Mouse (Mus musculus) midbrain, embryonic 15.5 days (tissue): Measurements from ENCODE around the gene Ssr1. TPM values are rescaled to one million over a fixed set of nuclear protein-coding genes. Genes with fewer than 3 reads are reported as not detected.

Experiments used
- ATAC-seq: fragments of 200-750 bp; cut with Nextera tagmentation; replicated peaks from 2 replicates; pipeline ENCODE4 v1.8.0; 2017; ENCODE audit warnings: moderate TSS enrichment
- H3K27ac ChIP-seq: fragments of 300-500 bp; sonication (generic); 2 replicates; pipeline ENCODE4 v1.5.1; 2015; ENCODE audit warnings: mild to moderate bottlenecking, inconsistent platforms
- H3K27me3 ChIP-seq: fragments of 300-500 bp; sonication (generic); replicated peaks from 2 replicates; pipeline ENCODE4 v1.6.1; 2015; ENCODE audit warnings: inconsistent platforms
- H3K36me3 ChIP-seq: fragments of 300-500 bp; sonication (generic); replicated peaks from 2 replicates; pipeline ENCODE4 v1.6.1; 2015; ENCODE audit warnings: inconsistent platforms
- H3K4me1 ChIP-seq: fragments of 300-500 bp; sonication (generic); 2 replicates; pipeline ENCODE4 v1.6.1; 2015; ENCODE audit warnings: inconsistent platforms
- H3K4me2 ChIP-seq: fragments of 300-500 bp; sonication (generic); 2 replicates; pipeline ENCODE4 v1.6.1; 2015; ENCODE audit warnings: inconsistent platforms, mild to moderate bottlenecking, moderate library complexity
- H3K4me3 ChIP-seq: fragments of 300-500 bp; sonication (generic); 2 replicates; pipeline ENCODE4 v1.5.1; 2015; ENCODE audit warnings: mild to moderate bottlenecking, inconsistent platforms
- H3K9ac ChIP-seq: fragments of 300-500 bp; sonication (generic); 2 replicates; pipeline ENCODE4 v1.6.1; 2015; ENCODE audit warnings: mild to moderate bottlenecking, inconsistent platforms
- H3K9me3 ChIP-seq: fragments of 300-500 bp; sonication (generic); 2 replicates; pipeline ENCODE4 v1.6.1; 2016; ENCODE audit warnings: inconsistent platforms
- WGBS: fragments of 180-500 bp; shearing (Covaris S2); methylation state at CpG from one replicate; pipeline ENCODE4 v1.1.7; 2015; ENCODE audit warnings: mixed read lengths; 5-methylcytosine and 5-hydroxymethylcytosine counted together
- polyA plus RNA-seq: library from polyadenylated mRNA; unstranded; fragments of >200 nt; fragmentation: Nextera tagmentation; extraction: Ambion mirVana; gene quantifications from 2 replicates; pipeline ENCODE4 v1.2.1, GENCODE M21; 2015

Gene Ssr1
- polyA plus RNA-seq, 1 experiment from 2014 or later = 57.9 TPM

DNA sequence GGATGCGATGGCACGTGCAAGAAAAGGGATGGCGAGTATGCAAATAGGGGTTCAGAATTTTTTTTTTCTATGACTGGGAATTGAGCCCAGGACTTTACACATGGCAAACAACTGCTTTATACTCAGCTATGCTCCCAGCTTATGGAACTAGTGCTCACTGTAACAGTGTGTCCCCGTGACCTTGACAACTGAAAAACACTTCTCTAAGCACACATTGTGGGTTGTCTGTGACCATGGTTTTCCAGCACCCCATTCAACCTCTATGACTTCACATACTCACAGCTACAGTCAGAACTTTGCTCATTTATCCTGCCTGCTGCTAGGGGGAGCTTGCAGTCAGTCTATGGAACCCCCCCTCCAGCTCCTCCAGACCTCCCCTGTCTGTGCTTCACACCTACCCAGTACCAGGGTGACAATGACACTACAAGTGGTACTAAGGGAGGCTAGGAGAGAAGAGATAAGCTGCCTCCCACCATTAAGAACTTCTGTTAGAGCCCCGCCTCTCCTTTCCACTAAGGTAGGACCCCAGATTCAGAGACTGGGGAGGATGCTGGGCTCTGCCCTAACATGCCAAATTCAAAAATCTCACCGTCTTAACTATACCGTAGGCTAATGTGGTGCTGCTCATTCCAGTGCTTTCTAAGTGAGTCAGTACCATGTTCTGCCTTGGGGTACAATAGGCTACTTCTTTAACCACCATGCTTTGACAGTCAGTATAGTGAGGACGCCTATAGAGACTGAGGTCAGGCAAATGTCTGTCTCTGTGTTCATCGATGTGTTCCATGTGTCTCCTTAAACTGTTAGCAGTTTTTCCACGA is 70.2 kb downstream of the Ssr1 start:
- Histone ChIP-seq H3K4me1 (no peaks in the 10 kb centered on the region), H3K9me3 (no peaks in the 10 kb centered on the region)
- 90% methylated on average over 10 of the region's 10 CpGs for WGBS

DNA sequence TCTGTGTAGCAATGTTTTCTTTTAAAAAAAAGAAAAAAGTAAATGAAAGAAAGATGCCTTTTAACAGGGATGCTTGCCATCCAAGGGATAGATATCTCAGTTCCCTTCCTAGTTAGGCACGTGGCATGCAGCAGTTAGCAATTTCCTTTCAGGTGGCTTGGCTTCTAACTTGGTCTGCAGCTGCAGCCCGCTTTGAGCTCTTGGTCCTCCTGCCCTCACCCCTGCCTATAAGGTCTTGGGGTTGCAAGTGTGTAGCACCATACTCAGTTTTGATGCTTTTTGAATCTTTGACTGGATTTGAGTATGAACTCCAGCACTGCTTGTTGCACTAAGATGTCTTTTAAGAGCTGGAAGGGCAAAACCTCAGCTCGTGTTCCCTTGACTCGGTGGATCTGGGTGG is 70.9 kb downstream of the Ssr1 start:
- Histone ChIP-seq H3K4me1 (no peaks in the 10 kb centered on the region), H3K4me3 (no peak overlapping the region), H3K27me3 (no peaks in the 10 kb centered on the region), H3K9me3 (no peaks in the 10 kb centered on the region), H3K36me3 (no peaks in the 10 kb centered on the region), H3K27ac (no peak overlapping the region), H3K4me2 (no peak overlapping the region), H3K9ac (no peak overlapping the region)
- no peak for ATAC-seq
- 90% methylated on average over 4 of the region's 4 CpGs for WGBS

More for the DNA sequence above, 70.2 kb downstream of the Ssr1 start:
- Histone ChIP-seq H3K4me3 (no peak overlapping the region), H3K9ac (no peak overlapping the region), H3K4me2 (no peak overlapping the region), H3K36me3 (no peaks in the 10 kb centered on the region), H3K27me3 (no peaks in the 10 kb centered on the region), H3K27ac (no peak overlapping the region)
- no peak for ATAC-seq

DNA sequence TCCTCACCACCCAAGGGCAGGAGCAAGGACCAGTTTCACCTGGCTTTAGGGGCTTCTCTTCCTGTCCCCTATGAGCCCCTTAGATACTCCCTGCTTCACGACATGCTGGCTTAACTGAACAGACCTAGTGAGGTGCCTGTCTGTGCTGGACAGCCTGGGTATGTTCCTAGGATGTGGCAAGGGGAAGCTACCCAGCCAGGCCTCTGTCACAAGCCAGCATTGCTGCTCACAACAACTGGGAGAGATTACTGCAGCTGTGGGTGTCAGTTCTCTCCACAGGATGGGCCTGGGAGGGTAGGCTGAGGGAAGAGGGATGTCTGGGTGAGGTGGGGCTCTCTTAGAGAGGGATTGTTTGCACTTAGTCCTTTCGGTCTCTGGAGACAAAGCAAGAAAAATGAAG is 73.3 kb downstream of the Ssr1 start:
- ATAC-seq = no peak
- Histone ChIP-seq H3K9me3 (no peaks in the 10 kb centered on the region), H3K4me2 (no peak overlapping the region), H3K27me3 (no peaks in the 10 kb centered on the region), H3K4me3 (no peak overlapping the region), H3K4me1 (no peaks in the 10 kb centered on the region), H3K9ac (no peak overlapping the region), H3K27ac (no peak overlapping the region), H3K36me3 (no peaks in the 10 kb centered on the region)
- WGBS = 24% methylated on average over 2 of the region's 2 CpGs

DNA sequence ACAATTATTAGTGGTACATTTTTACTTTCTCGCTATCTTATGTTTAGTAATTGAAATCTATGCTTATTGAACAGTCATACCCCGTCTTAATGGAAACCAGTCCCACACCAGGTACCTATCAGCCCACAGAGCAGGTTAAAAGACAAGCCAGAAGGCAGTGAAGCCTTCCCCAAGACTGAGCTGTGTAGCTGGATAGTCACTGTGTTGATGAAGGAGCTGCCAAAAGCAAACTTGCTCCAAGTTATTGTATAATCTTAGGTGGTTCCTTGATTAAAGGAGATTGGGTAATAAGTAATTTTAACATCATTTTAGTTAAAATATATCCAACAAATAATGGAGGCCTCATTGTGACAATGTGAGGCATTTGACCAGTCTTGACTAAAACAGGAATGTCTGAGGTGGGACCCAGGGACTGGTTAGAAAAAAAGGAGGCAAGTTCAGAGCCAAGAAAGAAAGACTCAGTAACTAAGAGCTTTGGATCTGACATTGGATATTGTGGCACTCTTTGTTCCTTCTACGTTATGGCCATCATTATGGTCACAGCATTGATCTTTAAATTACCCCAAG is 74.2 kb downstream of the Ssr1 start:
- no peak overlapping the region for H3K9ac ChIP-seq
- no peaks in the 10 kb centered on the region for H3K4me1 ChIP-seq
- no peaks in the 10 kb centered on the region for H3K9me3 ChIP-seq
- H3K36me3 ChIP-seq = no peaks in the 10 kb centered on the region
- H3K4me2 ChIP-seq = no peak overlapping the region
- ATAC-seq = no peak
- H3K27ac ChIP-seq = no peak overlapping the region
- WGBS = 96% methylated on average over 3 of the region's 3 CpGs
- no peaks in the 10 kb centered on the region for H3K27me3 ChIP-seq
- no peak overlapping the region for H3K4me3 ChIP-seq

DNA sequence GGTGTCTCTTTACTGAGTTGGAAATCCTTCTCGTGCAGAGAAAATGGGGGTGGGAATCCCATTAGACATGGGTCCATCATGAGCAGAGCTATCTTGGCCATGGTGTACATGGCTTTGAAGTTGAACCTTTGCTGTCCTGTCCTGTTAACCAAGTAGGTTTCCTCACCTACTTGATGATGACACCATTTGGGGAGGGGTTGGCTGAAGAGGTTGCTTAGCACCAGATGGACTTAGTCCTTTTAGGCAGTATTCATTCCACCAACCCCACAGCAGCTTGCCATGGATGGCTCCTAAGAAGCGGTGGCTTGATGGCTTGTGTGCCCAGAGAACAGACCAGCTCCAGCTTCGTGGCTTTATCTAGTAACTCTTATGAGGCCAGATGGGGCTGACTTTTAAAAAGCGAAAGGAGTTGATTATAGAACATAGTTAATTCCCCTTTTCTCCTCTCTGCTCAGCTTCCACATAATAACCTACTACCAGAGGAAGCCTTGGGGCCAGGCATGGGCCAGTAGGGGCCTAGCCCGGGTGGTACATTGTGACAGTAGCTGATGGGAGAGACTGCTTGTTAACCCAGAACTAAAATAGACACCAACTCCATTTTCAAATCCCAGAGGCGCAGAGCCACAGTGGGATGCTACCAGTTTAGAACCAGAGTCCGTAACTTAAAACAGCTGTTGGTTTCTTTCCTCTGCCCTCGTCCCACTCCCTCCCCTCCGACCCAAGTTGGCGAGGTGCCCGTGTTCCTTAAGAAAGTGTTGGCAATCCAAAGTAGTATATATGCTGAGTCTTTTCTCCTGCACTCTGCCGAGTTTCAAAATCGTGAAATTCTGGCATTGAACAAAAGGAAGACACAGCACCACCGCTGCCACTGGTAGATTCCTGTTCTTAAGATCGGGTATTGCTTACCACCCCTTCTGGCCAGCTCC is 75.4 kb downstream of the Ssr1 start:
- H3K9ac ChIP-seq = no peak overlapping the region
- ATAC-seq = no peak
- WGBS = 84% methylated on average over 15 of the region's 15 CpGs
- H3K9me3 ChIP-seq = no peaks in the 10 kb centered on the region
- no peak overlapping the region for H3K4me3 ChIP-seq
- H3K27me3 ChIP-seq = no peaks in the 10 kb centered on the region
- H3K27ac ChIP-seq = no peak overlapping the region
- no peaks in the 10 kb centered on the region for H3K4me1 ChIP-seq
- H3K4me2 ChIP-seq = no peak overlapping the region
- H3K36me3 ChIP-seq = no peaks in the 10 kb centered on the region

Other genes starting within 250 kb of the Ssr1 start
- 3.6 and 3.9 TPM in 2 replicates for gene Rreb1, start 215.8 kb downstream of the Ssr1 start, polyA plus RNA-seq
- 56.7 and 59.2 TPM in 2 replicates for gene Riok1, start 42.8 kb upstream of the Ssr1 start, polyA plus RNA-seq
- 2.9 and 4.2 TPM in 2 replicates for gene Cage1, start 42.9 kb upstream of the Ssr1 start, polyA plus RNA-seq
- gene Dsp, start 157.1 kb upstream of the Ssr1 start, polyA plus RNA-seq = 0.09 and 0.15 TPM in 2 replicates
- 27.6 and 29.4 TPM in 2 replicates for gene Snrnp48, start 210.7 kb upstream of the Ssr1 start, polyA plus RNA-seq